Mouse (Mus musculus): Measurements from ENCODE around the gene Vapa.

Vapa gene

DNA sequence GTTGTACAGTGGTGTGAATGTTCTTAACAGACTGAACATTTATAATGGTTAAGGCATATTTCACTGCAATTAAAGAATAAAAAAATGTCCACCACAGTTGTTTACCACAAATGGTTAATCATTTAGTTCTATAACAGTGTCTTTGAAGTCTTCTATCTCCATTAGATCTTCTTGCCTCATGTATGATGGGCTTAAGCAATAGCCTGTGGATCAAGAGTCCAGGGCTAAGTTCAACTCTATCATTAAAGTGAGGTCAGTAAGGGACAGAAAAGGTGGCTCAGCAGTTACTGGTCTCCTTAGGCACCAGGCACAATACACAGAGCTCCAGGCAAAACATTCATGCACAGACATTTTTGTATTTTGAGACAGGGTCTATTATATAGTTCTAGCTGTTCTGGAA lies 9.8 kb upstream of the Vapa start:
- no peak for ATAC-seq (ENCODE audit: low TSS enrichment)

DNA sequence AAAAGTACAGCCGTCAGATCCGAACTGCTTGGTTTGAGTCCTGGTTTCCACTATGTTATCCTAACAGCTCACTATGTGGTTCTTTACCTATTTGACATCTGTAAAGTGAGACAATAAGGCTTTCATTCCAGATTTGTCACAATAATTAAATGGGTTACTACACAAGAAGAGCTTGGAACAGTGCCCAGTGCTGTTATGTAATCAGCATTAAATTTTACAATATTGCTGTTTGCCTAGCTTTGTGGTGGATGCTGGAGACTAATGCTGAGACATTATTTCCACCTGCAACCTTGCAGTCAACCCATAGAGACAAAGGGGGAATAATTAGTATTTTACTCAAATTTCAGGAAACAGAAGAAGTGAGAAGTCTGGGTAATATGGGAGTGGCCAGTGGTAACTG lies 5.1 kb upstream of the Vapa start:
- ATAC-seq (ENCODE audit: low TSS enrichment), result no peak

DNA sequence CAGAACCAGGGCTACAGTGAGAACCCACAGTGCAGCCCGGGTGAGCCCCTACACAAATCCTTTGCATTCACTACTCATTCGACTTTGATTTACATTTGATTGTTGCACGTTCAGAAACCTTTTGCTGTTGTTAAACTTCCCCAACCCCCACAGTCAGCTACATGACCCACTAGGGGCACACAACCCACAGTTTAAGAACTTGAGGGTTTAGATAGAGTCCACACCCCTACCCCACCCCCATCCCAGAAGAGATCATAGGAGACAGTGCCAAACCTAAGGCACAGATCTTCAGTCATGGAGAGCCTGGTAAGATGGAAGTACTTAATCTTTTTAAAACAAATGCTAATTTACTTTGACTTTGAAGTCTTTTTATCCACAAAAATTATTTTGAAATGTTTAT lies 2.3 kb upstream of the Vapa start:
- ATAC-seq (ENCODE audit: low TSS enrichment), result no peak

DNA sequence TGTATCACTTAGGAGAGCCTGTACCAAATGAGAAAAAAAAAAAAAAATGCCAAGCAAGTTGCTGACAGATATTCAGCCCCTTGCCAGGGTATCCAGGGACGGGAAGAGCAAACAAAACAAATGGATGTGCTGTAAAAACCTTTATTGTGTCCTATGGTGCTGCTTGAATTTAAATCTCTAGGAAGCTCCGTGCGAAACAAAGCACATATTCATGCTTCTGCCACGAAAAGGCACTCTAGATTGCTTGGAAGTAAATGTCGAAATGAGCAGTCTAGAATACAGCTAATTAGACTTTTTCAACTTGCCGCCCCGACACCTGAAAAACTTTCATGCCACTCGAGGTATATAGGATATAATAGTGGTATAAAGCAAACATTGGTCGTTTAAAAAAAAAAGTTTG lies 1.1 kb upstream of the Vapa start:
- peak; percentile 4; the same call in 1 of the 2 replicates for ATAC-seq (ENCODE audit: low TSS enrichment)

DNA sequence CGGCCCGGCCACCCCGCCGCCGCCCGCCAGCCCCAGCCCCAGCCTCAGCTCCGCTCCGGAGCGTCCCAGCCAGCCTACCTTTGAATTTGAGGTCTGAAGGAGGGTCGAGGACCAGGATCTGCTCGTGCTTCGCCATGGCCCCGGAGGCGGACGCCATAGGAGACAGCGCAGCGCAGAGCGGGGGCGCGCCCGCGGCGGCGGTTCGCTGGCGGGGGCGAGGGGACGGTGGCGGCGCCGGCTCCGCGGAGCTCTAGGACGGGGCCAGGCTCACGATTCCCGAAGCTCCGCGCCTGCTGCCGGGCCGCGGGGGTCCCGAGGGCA lies 253 bp downstream of the Vapa start:
- peak; percentile 32 for ATAC-seq (ENCODE audit: low TSS enrichment)

DNA sequence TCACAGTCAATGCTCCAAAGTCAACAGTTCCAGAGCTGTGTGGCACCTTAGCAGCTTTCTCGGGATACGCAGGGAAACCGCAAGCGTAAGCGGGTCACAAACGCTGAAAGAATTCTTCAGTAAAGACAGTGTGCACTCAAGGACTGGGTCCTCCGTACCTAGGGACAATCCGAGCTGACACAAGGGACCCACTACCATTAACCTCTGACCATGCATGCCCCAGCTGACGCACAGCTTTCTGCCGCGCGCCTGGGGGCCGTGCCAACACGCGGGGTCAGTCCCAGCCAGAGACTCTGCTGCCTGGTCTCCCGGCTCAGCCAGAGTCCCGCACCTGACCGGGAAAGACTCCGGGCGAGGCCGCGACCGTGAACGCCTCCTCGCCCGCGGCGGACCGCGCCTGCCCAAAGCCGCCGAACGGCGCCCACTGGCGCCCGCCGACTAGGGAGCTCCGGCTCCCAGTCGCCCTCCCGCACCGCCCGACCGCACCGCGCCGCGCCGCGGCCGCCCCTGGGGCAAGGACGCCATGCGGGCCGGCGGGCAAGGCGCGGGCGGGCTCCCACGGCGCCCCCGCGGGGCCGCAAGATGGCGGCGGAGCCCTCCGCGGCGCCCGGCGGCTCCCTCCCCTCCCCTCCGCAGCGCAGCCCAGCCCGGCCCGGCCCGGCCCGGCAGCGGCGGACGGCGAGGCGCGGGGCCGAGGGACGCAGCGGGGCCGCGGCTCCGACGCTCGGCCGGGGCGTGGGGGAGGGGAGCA lies 789 bp downstream of the Vapa start:
- peak; percentile 17 for ATAC-seq (ENCODE audit: low TSS enrichment)

DNA sequence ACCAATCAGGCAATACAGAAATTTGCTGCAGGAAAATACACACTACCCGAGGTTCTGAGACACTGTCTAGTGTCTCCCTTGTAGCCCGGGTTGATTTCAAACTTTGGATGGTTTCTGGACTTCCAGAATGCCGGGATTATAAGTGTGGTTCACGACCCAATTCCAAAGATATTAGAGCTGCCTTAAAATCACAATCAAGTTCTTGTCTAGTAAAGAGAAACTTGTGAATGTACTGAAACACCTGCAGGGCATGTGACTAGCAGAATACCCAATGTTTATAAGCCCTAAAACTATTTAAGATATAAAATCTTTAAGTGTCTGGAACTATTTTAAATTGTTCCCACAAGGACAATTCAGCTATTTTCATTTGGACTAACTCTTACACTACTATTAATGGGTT lies 1.6 kb downstream of the Vapa start:
- no peak for ATAC-seq (ENCODE audit: low TSS enrichment)

DNA sequence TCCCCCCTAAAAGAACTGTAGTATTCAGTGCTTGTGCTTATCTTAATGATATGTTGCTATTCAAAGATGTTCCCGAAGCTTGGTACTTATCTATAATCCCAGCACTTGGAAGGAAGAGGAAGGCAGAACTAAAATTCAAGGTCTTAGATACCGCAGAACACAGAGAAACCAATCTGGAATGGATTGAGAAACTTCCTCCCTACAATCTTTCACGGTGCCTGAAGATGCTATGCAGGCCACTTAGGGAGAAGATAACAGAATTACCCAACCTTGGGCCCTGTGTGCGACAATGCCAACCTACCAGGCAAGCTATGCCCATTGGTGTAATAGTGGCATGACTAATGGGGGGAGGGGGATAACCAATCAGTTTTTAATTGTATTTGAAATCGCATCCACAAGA lies 4.6 kb downstream of the Vapa start:
- no peak for ATAC-seq (ENCODE audit: low TSS enrichment)

DNA sequence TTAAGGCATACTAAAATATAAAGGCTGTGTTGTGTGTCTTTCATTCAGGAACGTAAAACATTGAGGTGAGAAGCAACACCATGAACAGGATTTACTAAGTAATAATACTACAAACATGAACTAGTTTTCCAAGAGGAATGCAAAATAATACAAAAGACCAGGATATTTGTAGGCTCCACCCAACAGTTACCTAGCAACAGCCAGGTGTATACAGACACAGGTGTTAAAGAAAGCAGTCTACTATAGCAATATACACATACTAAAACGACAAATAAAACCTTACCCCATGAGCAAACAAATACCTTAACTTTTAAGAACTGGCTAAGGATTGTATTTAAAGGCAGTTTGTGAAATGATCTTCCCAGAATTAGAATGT lies 5.1 kb downstream of the Vapa start:
- no peak for ATAC-seq (ENCODE audit: low TSS enrichment)

DNA sequence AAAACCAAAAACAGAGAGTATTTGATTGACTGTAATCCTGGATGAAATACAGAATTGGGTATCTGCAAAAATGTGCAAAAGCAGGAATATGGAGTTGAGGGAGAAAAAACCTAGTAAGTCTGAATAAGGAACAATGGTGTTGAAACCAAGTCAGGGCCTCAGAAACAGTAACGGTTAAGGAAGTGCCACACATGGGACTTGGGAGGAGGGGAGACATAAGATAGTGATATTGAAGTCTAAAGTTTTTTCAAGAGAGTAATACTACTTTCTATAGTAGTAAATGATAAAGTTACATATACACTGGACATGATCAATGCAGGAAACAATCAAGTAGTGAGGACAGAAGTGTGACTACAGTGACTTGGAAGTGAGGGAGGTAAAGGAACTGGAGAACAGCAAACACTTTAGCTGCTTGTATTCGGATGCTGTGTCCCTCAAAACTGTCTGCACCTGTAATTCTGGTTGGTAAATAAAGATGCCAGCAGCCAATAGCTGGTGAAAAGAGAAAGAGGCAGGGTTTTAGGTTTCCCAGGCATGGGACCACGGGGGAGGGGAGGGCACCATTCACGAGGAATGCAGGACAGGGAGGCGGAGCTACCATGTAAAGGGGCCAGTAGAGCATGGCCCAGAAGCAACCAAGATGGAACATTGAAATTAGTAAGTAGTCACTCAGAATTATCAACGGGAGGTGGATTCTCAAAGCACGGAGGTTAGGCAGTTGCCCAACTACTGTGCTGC lies 5.6 kb downstream of the Vapa start:
- ATAC-seq (ENCODE audit: low TSS enrichment), result no peak

DNA sequence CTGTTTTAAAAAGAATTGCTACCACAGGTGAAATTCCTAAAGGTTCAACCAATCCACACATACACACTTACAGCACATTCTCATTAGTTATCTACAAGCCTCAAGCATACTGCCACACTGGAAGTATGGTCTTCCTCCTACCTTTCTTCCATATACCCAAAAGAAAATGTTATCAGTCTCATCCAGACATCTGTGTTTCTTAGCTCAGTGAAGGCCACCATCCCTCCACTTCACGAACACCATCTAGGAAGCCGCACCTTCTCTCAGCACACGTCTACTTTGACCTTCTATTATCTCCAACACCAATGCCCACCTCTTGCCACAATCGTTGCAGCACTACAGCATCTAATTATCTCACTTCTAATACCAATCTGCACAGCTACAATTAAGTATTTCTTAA lies 7.3 kb downstream of the Vapa start:
- no peak for ATAC-seq (ENCODE audit: low TSS enrichment)

DNA sequence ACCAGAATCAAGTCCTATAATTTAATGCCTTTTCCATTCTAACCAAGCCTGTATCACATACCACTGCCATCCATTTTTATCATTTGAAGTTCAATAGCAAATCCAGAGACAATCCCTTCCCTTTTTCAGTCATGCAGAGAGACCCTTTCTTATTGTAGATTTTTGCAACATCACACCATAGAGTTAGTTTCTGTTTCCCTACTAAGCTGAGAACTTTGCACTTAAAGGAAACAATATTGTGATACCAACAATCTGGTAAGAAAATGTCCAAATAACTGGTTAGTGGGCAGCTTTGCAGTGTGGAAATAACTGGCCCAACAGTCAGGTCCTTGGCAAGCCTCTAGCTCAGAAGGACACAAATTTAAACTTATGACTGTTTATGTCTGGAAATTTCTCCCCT lies 8.5 kb downstream of the Vapa start:
- ATAC-seq (ENCODE audit: low TSS enrichment), result no peak

DNA sequence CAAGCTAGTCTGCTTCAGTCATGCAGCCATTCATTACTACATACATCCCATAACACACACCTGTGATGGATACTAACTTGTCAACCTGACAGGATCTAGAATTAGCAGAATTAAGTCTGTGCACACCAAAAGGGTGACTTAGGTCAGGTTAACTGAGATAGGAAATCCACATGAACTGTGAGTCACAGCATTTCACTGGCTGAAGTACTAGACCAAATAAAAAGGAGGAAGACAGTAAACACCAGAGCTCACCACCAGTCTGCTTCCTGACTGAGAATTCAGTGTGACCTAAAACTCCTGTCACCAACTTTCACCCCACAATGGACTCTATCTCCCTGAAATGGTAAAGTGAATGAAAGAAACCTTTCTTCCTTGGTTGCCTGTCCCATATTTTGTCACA lies 9.0 kb downstream of the Vapa start:
- ATAC-seq (ENCODE audit: low TSS enrichment), result no peak

DNA sequence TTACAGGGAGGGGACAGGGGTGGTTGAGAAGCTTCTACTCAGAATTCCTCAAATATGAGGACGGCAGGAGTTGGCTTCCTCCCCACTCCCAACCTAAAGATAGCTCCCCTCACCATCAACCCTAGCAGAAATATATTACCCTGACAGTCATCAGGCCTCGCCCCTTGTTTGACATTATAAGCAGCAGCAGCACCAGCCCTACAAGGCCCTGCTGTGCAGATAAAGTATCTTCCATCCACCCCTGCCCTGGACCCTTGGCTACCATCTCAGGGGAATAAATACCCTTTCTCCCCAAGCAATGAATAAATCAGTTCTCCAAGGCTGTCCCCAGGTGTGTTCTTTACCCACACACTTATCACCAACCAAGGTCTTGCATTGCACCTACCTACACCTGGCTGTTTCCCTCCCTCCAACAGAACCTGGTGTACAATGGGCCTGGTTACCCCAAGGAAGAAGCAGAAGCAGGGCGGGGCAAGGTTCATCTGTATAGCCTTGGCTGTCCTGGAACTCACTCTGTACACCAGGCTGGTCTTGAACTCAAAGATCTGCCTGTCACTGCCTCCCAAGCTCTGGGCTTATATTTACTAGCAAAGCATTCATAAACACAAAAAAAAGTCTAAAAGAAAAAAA lies 15.4 kb downstream of the Vapa start:
- ATAC-seq (ENCODE audit: low TSS enrichment), result no peak

DNA sequence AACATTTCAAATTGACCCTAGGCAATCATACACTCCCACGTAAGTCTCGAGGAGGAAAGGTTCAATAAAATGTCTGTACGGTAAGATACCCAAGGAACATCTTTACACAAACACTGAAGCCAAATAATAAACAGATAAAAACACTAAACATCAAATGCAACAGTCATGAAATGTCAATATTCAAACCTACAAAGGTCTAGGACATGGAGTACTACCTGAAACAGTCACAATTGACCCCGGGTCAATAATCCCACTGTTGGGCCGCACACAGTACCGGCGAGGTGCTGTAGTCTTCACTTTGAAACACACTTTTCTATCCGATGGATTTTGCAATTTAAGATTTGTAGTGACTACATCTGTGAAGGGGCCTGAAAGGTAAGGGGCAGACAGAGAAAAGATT lies 18.7 kb downstream of the Vapa start:
- no peak for ATAC-seq (ENCODE audit: low TSS enrichment)

DNA sequence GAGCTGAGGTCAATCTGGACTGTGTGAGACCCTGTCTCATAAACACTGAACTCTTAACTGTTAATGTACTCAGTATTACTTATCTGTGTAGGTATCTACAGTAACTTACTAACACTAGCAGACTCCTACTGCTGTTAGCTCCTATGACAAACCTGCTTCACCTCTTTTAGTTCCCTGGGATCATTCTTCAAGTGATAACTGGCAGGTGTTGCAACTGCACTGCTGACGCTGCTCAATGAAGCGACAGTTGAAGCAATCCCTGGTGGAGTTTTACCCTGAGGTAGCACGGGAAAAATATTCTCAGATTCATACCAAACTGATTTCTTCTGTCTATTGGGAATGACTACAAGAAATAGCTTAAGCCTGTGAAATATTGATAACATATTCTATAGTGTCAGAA lies 26.5 kb downstream of the Vapa start:
- ATAC-seq (ENCODE audit: low TSS enrichment), result no peak

DNA sequence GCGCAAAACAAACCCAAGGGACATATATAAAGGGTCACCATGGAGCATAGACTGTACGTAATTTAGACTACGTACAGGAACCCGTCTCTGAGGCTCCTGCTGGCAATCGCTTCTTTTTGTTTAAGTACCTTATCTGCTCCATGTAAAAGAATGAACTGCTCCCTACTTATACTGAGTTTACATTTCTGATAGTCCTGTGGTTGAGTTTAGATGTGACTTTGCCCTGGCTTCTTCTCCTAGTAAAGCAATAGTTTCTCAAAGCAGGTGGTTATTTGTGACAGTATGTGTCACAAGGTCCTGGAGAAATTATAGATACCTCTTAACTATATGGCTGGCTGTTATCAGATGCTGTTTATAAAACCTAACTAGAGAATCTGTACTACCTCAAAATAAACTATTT lies 31.9 kb downstream of the Vapa start:
- no peak for ATAC-seq (ENCODE audit: low TSS enrichment)

DNA sequence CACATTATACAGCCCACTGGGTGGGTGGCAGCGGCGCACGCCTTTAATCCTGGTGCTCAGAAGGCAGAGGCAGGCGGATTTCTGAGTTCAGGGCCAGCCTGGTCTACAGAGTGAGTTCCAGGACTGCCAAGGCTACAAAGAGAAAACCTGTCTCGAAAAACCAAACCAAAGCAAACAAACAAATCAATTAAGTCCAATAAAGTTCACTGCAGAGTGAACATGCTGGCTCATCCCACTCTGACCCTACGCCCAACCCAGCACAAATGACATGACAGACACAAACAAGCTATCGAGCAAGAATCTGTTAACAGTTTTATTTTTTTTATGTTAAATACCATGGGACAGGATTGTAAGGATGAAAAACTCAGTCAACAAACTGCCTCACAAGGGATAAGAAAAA lies 33.6 kb downstream of the Vapa start:
- no peak for ATAC-seq (ENCODE audit: low TSS enrichment)

DNA sequence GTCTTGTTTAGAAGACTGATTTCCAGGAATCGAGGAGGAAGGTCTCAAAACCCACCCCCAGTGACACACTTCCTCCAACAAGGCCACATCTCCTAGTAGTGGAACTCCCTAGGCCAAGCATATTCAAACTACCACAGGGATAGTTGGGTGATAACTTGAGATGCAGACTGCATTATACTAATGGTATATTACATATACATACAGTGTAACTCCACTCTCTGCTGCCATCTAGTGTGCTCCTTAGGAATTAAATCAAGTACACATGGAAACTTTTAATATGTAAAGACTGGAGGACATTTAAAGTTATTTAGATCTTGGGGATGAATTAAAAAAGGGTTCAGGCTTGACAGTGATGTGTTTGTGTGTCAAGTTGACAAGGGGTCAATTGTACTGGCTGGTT lies 38.0 kb downstream of the Vapa start:
- ATAC-seq (ENCODE audit: low TSS enrichment), result peak; percentile 45

DNA sequence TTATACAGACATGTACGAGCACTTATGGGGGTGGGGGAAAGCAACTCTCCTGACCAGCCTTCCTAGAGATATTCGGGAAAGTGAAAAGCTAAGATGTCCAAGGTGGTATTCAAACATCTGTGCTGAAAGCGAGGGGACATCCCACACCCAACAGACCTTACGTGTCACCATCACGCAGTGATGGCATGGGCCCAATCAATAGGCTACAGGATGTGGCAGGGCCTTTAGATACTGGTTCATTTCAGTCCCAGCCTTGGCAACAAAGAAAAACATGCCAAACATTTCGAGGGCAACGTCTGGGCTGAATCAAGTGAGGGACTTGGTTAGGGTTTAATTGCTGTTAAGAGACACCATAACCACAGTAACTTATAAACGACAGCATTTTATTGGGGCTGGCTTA lies 38.5 kb downstream of the Vapa start:
- ATAC-seq (ENCODE audit: low TSS enrichment), result no peak

DNA sequence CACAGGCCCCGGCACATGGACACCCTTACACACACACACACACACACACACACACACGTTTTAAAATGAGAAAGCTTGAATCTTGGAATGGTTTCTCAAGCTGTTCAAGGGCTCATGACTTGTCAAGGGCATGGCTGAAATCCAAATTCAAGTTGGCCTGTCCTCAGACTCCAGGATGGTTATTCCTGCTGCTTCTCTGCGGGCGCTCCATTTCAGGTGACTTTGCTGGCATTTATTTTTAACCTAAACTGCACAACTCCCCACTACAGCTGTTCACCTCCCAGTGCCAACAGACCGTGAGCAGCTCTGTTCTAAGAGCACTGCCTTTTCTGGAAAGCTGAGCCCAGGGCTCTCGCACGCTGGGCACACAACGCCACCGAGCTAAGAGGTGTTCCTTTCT lies 41.5 kb downstream of the Vapa start:
- ATAC-seq (ENCODE audit: low TSS enrichment), result peak; percentile 64

DNA sequence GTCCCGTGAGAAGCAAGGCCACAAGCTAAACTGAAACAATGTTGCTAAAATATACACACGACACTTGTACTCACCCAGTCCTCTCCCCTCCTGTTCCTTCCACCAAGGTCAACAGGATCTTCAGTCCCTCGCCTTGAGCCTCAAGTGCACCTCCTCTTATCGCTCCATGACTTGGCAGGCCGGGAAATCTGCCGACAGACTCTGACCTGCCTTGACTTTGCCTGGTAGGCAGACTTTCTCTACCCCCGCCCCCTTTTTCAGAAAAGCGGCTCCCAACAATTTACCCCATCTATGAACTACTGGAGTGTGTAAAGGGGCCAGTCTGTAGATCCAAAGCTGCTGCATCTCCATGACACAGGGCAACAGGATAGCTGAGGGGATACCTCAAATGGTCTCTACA lies 41.9 kb downstream of the Vapa start:
- ATAC-seq (ENCODE audit: low TSS enrichment), result no peak

DNA sequence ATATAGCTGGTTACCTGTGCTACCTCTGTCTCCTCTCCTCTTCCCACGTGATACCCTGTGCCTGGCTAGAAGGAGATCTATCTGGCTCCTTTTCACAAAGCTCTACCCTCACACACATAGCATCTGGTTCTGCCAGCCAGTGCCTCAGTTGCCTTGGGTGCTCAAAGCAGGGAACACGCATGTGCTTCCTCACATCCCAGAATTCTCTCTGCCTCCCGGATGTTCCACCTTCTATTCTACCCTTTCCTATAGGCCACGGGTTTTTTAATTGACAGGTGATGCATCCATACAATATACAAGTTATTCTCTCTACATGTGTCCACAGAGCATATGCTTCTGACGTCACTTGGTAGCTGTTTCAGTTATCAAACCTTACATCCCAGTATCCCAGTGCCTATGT lies 49.2 kb downstream of the Vapa start:
- ATAC-seq (ENCODE audit: low TSS enrichment), result no peak

All from frontal cortex, adult (tissue).